In genomic region chr1:20951300-20951763, GRCm38 (mm10) we compare ENCODE assay signal across 8 mouse cellular contexts. TPM values are rescaled to one million over a fixed set of nuclear protein-coding genes. Genes with fewer than 3 reads are reported as not detected.
DNase-seq lines count a peak whose midpoint lies in the region; ATAC-seq and TF ChIP-seq lines count a peak whose summit lies in the region.

Gene Efhc1 (plus strand): TSS chr1:20951626.

- H3K4me3 ChIP-seq in heart, embryonic 10.5 days: peak within 1 kb of the TSS; percentile 68
- peak within 1 kb of the TSS; percentile 56 for H3K4me3 ChIP-seq in kidney, embryonic 14.5 days (ENCODE audit: low read length)
- peak within 1 kb of the TSS; percentile 50 for H3K4me3 ChIP-seq in limb, embryonic 14.5 days (replicated peaks; ENCODE audit: low read length)
- H3K4me3 ChIP-seq in midbrain, embryonic 16.5 days (ENCODE audit: low read depth, low read length): peak within 1 kb of the TSS; percentile 56

- no peaks in the 10 kb centered on the region for H3K9me3 ChIP-seq in heart, embryonic 10.5 days
- H3K9me3 ChIP-seq in kidney, embryonic 14.5 days (ENCODE audit: control insufficient read depth, low read length): no peaks in the 10 kb centered on the region
- no peaks in the 10 kb centered on the region for H3K9me3 ChIP-seq in limb, embryonic 14.5 days (ENCODE audit: control insufficient read depth, low read length)
- no peaks in the 10 kb centered on the region for H3K9me3 ChIP-seq in midbrain, embryonic 16.5 days (replicated peaks; ENCODE audit: control insufficient read depth, low read length, poor library complexity, severe bottlenecking)

- peak; percentile 78 to 81 for DNase-seq in B cell, adult 2 months
- peak; percentile 98 for DNase-seq in brain, embryonic 14.5 days (ENCODE audit: low read depth)
- DNase-seq in heart, embryonic 10.5 days (ENCODE audit: low spot score): peak; percentile 97
- DNase-seq in limb, embryonic 14.5 days (ENCODE audit: low spot score): peak; percentile 99
- DNase-seq in spleen, postnatal 10 days (ENCODE audit: low spot score in 2 of 2): peak; percentile 49 to 83

- under 1% methylated on average over 21 of the region's 23 CpGs for WGBS in heart, embryonic 10.5 days
- 2% methylated on average over 23 of the region's 23 CpGs for WGBS in kidney, embryonic 14.5 days
- 6% methylated on average over 16 of the region's 23 CpGs for WGBS in limb, embryonic 14.5 days
- WGBS in midbrain, embryonic 16.5 days: under 1% methylated on average over 19 of the region's 23 CpGs

- peak within 1 kb of the TSS; percentile 68 for H3K9ac ChIP-seq in kidney, embryonic 14.5 days (ENCODE audit: low read depth, low read length)
- peak within 1 kb of the TSS; percentile 60 for H3K9ac ChIP-seq in limb, embryonic 14.5 days (ENCODE audit: low read depth, low read length, severe bottlenecking)
- peak within 1 kb of the TSS; percentile 76 for H3K9ac ChIP-seq in midbrain, embryonic 16.5 days (ENCODE audit: low read depth, low read length)

- peaks cover 8% of the 10 kb centered on the region; the same call in 1 of the 2 replicates for H3K4me1 ChIP-seq in heart, embryonic 10.5 days
- H3K4me1 ChIP-seq in kidney, embryonic 14.5 days (ENCODE audit: control insufficient read depth, insufficient read depth, low read length): peaks cover 3% of the 10 kb centered on the region; the same call in 1 of the 2 replicates
- H3K4me1 ChIP-seq in limb, embryonic 14.5 days (ENCODE audit: control insufficient read depth, insufficient read depth, low read length): peaks cover 6% of the 10 kb centered on the region; the same call in 1 of the 2 replicates
- H3K4me1 ChIP-seq in midbrain, embryonic 16.5 days (ENCODE audit: control insufficient read depth, insufficient read depth, low read length): peaks cover 4% of the 10 kb centered on the region

- ATAC-seq in erythroblast, adult 5-6 weeks (replicated peaks; ENCODE audit: low FRiP score, poor library complexity, severe bottlenecking): peak; percentile 52; the same call in 1 of the 2 replicates
- peak; percentile 98 for ATAC-seq in kidney, embryonic 14.5 days (ENCODE audit: low FRiP score, low TSS enrichment)
- ATAC-seq in limb, embryonic 14.5 days (ENCODE audit: low FRiP score, low read depth): peak; percentile 98
- ATAC-seq in midbrain, embryonic 16.5 days: peak; percentile 98

- H3K27ac ChIP-seq in heart, embryonic 10.5 days: peak within 1 kb of the TSS; percentile 86
- peak within 1 kb of the TSS; percentile 59; the same call in 1 of the 2 replicates for H3K27ac ChIP-seq in kidney, embryonic 14.5 days (ENCODE audit: low read depth, low read length)
- H3K27ac ChIP-seq in limb, embryonic 14.5 days (replicated peaks; ENCODE audit: low read depth, low read length): peak within 1 kb of the TSS; percentile 59
- H3K27ac ChIP-seq in midbrain, embryonic 16.5 days (ENCODE audit: low read length): peak within 1 kb of the TSS; percentile 89

- H3K4me2 ChIP-seq in kidney, embryonic 14.5 days (replicated peaks; ENCODE audit: low read depth, low read length): peak within 1 kb of the TSS; percentile 77
- H3K4me2 ChIP-seq in limb, embryonic 14.5 days (replicated peaks; ENCODE audit: low read depth, low read length, severe bottlenecking): peak within 1 kb of the TSS; percentile 61
- H3K4me2 ChIP-seq in midbrain, embryonic 16.5 days (ENCODE audit: low read length): peak within 1 kb of the TSS; percentile 65

- TF ChIP-seq POLR2A in brain, embryonic 14.5 days (IDR thresholded peaks at IDR 0.05; ENCODE audit: borderline replicate concordance, extremely low read depth, insufficient read depth, insufficient read length, poor library complexity, severe bottlenecking): peak; percentile 19; the same call in 1 of the 2 replicates
- 0 out of 2 replicates have a peak, but pooled peaks have one; percentile 18 for TF ChIP-seq POLR2A in limb, embryonic 14.5 days (IDR thresholded peaks at IDR 0.05; ENCODE audit: borderline replicate concordance, extremely low read depth, insufficient read depth, insufficient read length)

- H3K27me3 ChIP-seq in heart, embryonic 10.5 days (ENCODE audit: insufficient read depth, poor library complexity, severe bottlenecking): no peaks in the 10 kb centered on the region
- no peaks in the 10 kb centered on the region for H3K27me3 ChIP-seq in kidney, embryonic 14.5 days (ENCODE audit: control insufficient read depth, insufficient read depth, low read length)
- H3K27me3 ChIP-seq in limb, embryonic 14.5 days (ENCODE audit: control insufficient read depth, insufficient read depth, low read length): no peaks in the 10 kb centered on the region
- H3K27me3 ChIP-seq in midbrain, embryonic 16.5 days (ENCODE audit: control insufficient read depth, insufficient read depth, low read depth, low read length): no peaks in the 10 kb centered on the region

- H3K36me3 ChIP-seq in heart, embryonic 10.5 days: no peaks in the 10 kb centered on the region
- no peaks in the 10 kb centered on the region for H3K36me3 ChIP-seq in kidney, embryonic 14.5 days (ENCODE audit: control insufficient read depth, insufficient read depth, low read length)
- H3K36me3 ChIP-seq in limb, embryonic 14.5 days (ENCODE audit: control insufficient read depth, insufficient read depth, low read length): no peaks in the 10 kb centered on the region
- no peaks in the 10 kb centered on the region for H3K36me3 ChIP-seq in midbrain, embryonic 16.5 days (ENCODE audit: control insufficient read depth, insufficient read depth, low read length)

- no peak; the same call in 1 of the 2 replicates for TF ChIP-seq CTCF in brain, embryonic 14.5 days (IDR thresholded peaks at IDR 0.05; ENCODE audit: borderline replicate concordance, extremely low read depth, insufficient read depth, insufficient read length)

RNA-seq across cellular contexts. Expression of gene Efhc1, which starts in this region (rescaled TPM):
- polyA plus RNA-seq in brain, embryonic 14.5 days (2012; rRNA removed): 2.3 and 2.7 TPM in 2 replicates
- not detected in 2 replicates for total RNA-seq in erythroblast, adult 5-6 weeks (2015; ENCODE audit: low replicate concordance)
- total RNA-seq in erythroblast, adult 5-6 weeks (2017; ENCODE audit: low replicate concordance): not detected in 2 replicates
- polyA plus RNA-seq in heart, embryonic 10.5 days (2016; fragmentation: Nextera tagmentation; extraction: Ambion mirVana): 0.75 and 1.1 TPM in 2 replicates
- polyA plus RNA-seq in kidney, embryonic 14.5 days (2014; fragmentation: Nextera tagmentation; extraction: Ambion mirVana): 2.4 and 3.4 TPM in 2 replicates
- polyA plus RNA-seq in limb, embryonic 14.5 days (2012; rRNA removed): 3.1 and 5.2 TPM in 2 replicates
- polyA plus RNA-seq in limb, embryonic 14.5 days (2014; fragmentation: Nextera tagmentation; extraction: Ambion mirVana): 2.7 and 3.7 TPM in 2 replicates
- polyA plus RNA-seq in midbrain, embryonic 16.5 days (2015; fragmentation: Nextera tagmentation; extraction: Ambion mirVana): 2.0 and 2.5 TPM in 2 replicates

Comparison
In these comparisons a context has a peak if more than half of its experiments do, and no peak if none do; other contexts are left out.
1. Peak in every context shown above with its lines: DNase-seq, ATAC-seq, H3K4me3 ChIP-seq and H3K27ac ChIP-seq.
2. Peak in ATAC-seq in erythroblast, adult 5-6 weeks; RNA of the gene not detected or under 1 TPM.